Mouse (Mus musculus) megakaryocyte, adult 5-6 weeks (primary cell): ENCODE measurements around the gene Ccdc15. TPM values are rescaled to one million over a fixed set of nuclear protein-coding genes. Genes with fewer than 3 reads are reported as not detected.
A peak's percentile ranks its signal among the peaks of the same experiment; 100 is the strongest.
"Not testable (repeated sequence)": the region's sequence is repeated elsewhere in the genome, so short reads cannot be mapped to it uniquely, and the experiment has no call there.

Source experiments
- ATAC-seq: 2 replicates; pipeline ENCODE4 v1.8.0; 2016; ENCODE audit warnings: mild to moderate bottlenecking, inconsistent platforms; ENCODE audit not compliant: poor library complexity, severe bottlenecking
- total RNA-seq, 2 experiments: library from RNA; stranded (forward) in 1 of 2; stranded (reverse) in 1 of 2; fragments of 153-499, 151-499 nt in 1 of 2; fragments of 221-1000, 200-1000 nt in 1 of 2; gene quantifications; 2 replicates each; pipeline versions ENCODE4 v1.2.3 to v1.2.4; 2015 to 2017

Ccdc15 gene
- total RNA-seq, 2 experiments from 2014 or later, result 6.0 to 6.7 TPM

GRCm38 (mm10) chr9:37354485-37354884 is 6.3 kb upstream of the Ccdc15 start:
- no peak for ATAC-seq

DNA sequence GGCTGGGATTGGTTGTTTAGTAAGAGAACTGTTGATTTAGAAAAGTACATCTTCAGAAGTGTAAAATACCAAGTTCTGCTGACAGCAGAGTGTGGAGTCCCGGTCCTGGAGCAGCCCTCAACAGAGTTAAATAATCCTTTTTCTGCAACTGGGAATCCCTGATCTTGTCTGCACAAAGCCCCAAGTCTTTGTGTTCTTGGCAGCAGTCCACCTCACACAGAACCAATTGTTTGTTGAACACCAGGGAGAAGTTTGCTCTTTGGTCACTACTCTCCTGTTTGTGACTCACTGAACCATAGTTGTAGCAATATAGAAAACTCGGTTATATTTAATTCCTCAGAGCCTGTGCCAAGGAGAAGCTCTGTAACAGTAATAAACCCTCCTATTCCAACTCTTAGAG is 3.0 kb upstream of the Ccdc15 start:
- ATAC-seq, result no peak

DNA sequence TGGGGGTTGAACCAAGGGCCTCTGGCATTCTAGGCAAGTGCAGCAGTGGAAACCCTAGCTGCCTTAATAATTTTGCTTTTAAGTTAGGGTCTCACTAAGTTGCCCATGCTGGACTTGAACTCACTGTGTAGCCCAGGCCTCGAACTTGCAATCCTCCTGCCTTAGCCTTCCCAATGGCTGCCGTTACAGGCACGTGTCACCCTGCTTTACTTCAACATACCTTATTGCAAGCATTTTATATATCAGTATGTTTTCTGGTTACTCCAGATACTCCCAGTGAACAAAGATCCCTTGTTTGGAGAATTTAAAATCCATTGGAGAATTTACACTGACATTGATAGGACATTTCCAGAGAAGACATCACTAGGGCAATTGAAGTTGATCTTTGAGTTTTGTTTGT is 818 bp upstream of the Ccdc15 start:
- ATAC-seq, result no peak

DNA sequence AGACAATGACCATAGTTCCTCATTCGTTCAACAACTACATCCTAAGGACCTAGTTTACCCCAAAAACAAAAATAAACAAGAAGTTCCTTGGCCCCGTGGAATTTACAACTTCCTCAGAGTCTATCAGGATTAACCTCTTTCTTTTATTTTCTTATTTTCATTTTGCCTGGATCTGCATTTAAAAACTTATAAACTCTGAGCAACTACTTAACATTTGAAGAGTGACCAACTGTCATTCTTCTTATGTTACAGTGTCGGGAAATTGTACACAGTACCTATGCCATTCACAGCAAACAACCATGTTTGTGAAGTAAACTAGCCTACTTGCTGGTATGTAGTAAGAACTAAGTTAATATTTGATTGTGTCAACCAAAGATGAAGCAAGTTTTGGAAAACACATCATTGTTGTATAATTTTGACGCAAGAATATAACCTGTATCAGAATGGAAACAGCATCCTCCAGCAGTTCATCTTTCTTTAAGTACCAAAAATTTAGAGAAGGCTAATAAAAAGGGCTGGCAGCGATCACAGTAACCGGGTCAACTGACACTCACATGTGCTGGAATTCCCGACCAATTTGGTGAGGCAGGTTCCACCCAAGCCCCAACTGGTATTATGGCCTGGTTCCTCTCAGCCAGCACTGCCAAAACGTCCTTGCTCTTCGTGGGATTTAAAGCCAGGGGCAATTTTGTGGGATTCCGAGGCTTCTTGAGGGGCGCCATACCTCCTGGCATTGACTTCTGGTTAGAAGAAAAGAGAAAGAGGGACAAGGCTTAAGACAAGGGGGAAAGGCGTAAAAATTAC is 846 bp downstream of the Ccdc15 start:
- peak; percentile 22 for ATAC-seq

GRCm38 (mm10) chr9:37345406-37345805 is 2.8 kb downstream of the Ccdc15 start:
- ATAC-seq, result no peak

GRCm38 (mm10) chr9:37329456-37329855 is 18.8 kb downstream of the Ccdc15 start:
- peak; percentile 49; the same call in 1 of the 2 replicates for ATAC-seq

GRCm38 (mm10) chr9:37301720-37302119 is 46.5 kb downstream of the Ccdc15 start:
- peak; percentile 64; the same call in 1 of the 2 replicates for ATAC-seq

DNA sequence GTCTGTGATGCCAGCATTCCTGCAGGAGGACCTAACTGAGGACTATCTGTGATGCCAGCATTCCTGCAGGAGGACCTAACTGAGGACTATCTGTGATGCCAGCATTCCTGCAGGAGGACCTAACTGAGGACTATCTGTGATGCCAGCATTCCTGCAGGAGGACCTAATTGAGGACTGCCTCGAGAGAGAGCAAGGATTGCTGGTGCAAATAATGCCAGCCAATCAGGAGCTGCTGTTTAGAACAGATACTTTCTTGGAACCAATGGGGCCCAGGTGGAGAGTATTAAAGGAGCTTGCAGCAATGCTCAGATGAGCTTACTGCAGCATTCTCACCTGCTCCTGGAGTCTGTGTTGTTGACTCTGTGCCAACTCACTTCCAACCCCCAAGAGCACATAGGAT is 47.7 kb downstream of the Ccdc15 start:
- not testable (repeated sequence) for ATAC-seq

DNA sequence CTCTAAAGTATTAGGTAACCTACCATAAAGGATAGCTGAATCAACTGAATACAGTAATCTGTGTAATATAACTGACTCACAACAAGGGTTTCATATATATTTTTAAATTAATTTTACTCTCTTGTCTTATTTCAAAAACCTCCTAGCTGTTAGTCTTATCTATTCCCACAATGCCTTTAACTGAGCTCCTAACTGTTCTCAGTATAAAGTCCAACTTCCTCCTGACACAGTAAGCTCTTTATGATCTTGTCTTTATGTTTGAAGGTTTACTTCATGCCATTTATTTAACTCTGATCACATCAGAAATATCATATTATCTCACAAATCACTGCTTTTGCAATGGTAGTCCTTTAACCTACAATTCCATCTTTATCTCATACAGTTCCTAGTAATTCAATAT is 52.6 kb downstream of the Ccdc15 start:
- no peak for ATAC-seq

- ATAC-seq, result no peak
Observed at GRCm38 (mm10) chr9:37266622-37267021, 81.6 kb downstream of the Ccdc15 start.

DNA sequence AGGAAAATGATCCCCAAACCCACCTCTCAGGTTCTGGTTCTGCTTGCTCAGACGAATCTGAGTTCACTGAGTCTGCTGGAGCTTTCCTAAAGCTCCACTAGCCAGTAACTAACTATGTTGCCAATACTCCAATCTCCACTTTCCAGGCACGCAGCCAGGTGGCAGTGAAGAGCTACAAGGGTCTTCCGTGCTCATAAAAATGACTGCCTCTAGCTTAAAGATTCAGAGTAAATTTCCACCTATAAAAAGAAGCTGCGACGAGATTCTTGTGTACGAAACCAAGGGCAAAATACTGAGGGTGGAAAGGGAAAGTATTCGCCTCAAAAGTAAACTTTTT is 92.4 kb downstream of the Ccdc15 start:
- ATAC-seq, result peak; percentile 69

DNA sequence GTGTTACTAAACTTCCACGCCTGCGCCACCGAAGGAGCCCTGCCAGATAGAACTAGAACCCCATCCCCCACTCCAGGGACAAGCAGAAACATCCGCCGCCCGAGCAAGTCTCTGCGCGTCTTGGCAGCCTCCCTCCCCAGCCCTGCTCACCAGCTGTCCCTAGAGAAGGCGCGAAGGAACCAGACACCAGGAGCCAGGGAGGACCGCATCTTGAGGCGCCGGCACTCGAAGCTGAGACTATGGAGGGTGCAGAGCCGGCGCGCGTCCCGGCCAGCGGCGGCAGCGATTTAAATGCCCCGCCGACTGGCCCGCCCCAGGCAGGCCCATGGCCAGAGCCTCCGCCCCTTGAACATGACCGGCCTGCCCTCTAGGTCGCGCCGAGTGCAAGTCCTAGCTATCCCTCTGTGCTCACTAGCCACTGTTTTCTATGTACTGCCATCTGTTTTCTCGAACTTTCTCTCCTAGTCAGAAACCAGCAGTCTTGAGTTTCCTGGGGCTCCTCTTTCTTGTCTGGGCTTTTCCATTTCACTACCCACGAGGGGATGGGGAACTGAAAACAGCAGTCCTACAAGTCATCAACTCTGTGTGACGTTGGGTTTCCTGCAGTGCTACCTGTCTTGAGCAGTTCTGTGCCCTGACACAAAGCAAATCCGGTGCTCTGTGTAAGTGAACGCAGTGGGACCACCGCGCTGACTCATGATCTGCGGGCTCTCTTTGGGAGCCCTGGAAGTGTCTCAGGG is 92.9 kb downstream of the Ccdc15 start, which contains the start of gene Slc37a2:
TSS of gene Slc37a2 (minus strand) at position 590 of the 740 bp plus-strand sequence.
- ATAC-seq, result peak; percentile 82

DNA sequence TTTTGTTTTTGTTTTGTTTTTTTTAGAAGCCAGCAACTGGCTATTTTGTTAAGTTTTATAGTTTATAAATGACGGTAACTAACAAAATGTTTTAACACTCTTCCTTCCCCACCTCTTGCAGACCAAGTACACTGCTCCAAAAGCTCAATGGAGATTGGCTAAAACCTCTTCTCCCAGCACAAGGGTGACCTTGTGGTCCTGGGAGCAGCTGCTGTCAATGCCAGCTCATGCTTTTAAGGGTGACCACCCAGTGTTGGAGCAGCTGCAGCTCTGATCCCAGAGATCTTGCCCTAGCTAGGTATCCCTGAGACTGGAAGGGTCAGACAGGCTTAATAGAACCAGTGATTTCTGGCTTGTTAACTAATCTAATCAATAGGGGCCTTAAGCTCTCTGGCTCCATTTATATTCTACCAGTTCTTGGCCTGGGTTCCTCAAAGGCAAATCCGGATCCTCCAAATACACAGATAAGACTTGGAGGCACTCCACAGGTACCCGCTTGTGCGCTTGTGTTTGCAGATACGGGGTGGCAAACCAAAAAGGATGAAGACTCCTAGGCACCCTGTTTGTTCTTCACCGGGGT is 93.6 kb downstream of the Ccdc15 start:
- ATAC-seq, result no peak

GRCm38 (mm10) chr9:37250631-37251030 is 97.6 kb downstream of the Ccdc15 start:
- ATAC-seq, result no peak

- ATAC-seq, result no peak
Observed at GRCm38 (mm10) chr9:37249976-37250375, 98.3 kb downstream of the Ccdc15 start.

GRCm38 (mm10) chr9:37248381-37248906 is 99.8 kb downstream of the Ccdc15 start:
- ATAC-seq, result no peak

GRCm38 (mm10) chr9:37247429-37247828 is 100.8 kb downstream of the Ccdc15 start:
- ATAC-seq, result peak; percentile 81

- 0 out of 2 replicates have a peak, but pooled peaks have one; percentile 13 for ATAC-seq
Observed at GRCm38 (mm10) chr9:37245810-37246209, 102.4 kb downstream of the Ccdc15 start.

- ATAC-seq, result no peak
Observed at GRCm38 (mm10) chr9:37245404-37245803, 102.8 kb downstream of the Ccdc15 start.

DNA sequence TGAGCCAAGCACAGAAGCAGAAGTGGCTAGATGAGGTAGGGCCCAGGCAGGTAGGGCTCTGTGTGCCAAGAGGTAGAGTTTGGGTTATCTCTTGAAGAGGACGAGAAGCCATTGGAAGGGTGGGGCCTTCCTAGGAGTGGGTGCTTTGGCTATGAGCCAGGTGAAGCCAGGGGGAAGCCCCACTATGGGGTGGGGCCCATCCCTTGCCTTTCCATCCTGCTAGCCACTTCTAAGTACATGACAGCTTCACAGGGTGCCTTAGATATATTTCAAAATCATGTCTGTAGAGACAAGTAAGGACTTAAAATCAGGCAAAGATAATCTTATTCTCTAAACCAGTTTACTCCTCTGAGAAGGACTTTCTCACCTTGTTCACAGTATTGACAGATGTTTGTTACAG is 103.6 kb downstream of the Ccdc15 start:
- no peak for ATAC-seq

GRCm38 (mm10) chr9:37242764-37243163 is 105.5 kb downstream of the Ccdc15 start:
- peak; percentile 62 for ATAC-seq
